Mouse (Mus musculus) liver, embryonic 12.5 days (tissue): ENCODE data around the gene 2510009E07Rik. TPM values are rescaled to one million over a fixed set of nuclear protein-coding genes. Genes with fewer than 3 reads are reported as not detected.

Experiments used
- ATAC-seq: fragments of 200-750 bp; cut with Nextera tagmentation; 2 replicates; pipeline ENCODE4 v1.8.0; 2017; ENCODE audit warnings: moderate number of reproducible peaks, mild to moderate bottlenecking, moderate library complexity
- H3K27ac ChIP-seq: fragments of 300-500 bp; sonication (generic); 2 replicates; pipeline ENCODE4 v1.5.1; 2016; ENCODE audit warnings: mild to moderate bottlenecking
- H3K27me3 ChIP-seq: fragments of 300-500 bp; sonication (generic); replicated peaks from 2 replicates; pipeline ENCODE4 v1.6.1; 2016; ENCODE audit warnings: mild to moderate bottlenecking, moderate library complexity
- H3K36me3 ChIP-seq: fragments of 300-500 bp; sonication (generic); 2 replicates; pipeline ENCODE4 v1.6.1; 2016; ENCODE audit warnings: mild to moderate bottlenecking, moderate library complexity
- H3K4me1 ChIP-seq: fragments of 300-500 bp; sonication (generic); 2 replicates; pipeline ENCODE4 v1.6.1; 2016
- H3K4me2 ChIP-seq: fragments of 300-500 bp; sonication (generic); 2 replicates; pipeline ENCODE4 v1.6.1; 2016; ENCODE audit warnings: mild to moderate bottlenecking, moderate library complexity
- H3K4me3 ChIP-seq: fragments of 300-500 bp; sonication (generic); 2 replicates; pipeline ENCODE4 v1.5.1; 2016; ENCODE audit warnings: mild to moderate bottlenecking, moderate library complexity
- H3K9ac ChIP-seq: fragments of 300-500 bp; sonication (generic); 2 replicates; pipeline ENCODE4 v1.6.1; 2016; ENCODE audit warnings: mild to moderate bottlenecking, moderate library complexity
- H3K9me3 ChIP-seq: fragments of 300-500 bp; sonication (generic); replicated peaks from 2 replicates; pipeline ENCODE4 v1.6.1; 2016; ENCODE audit warnings: mild to moderate bottlenecking, moderate library complexity
- WGBS: fragments of 180-500 bp; shearing (Covaris S2); methylation state at CpG from one replicate; pipeline ENCODE4 v1.1.7; 2016; ENCODE audit not compliant: insufficient replicate concordance; 5-methylcytosine and 5-hydroxymethylcytosine counted together
- polyA plus RNA-seq: library from polyadenylated mRNA; unstranded; fragments of >200 nt; fragmentation: Nextera tagmentation; extraction: Ambion mirVana; gene quantifications from 2 replicates; pipeline ENCODE4 v1.2.1, GENCODE M21; 2016

2510009E07Rik gene
- 3.9 and 4.2 TPM in 2 replicates for polyA plus RNA-seq

DNA sequence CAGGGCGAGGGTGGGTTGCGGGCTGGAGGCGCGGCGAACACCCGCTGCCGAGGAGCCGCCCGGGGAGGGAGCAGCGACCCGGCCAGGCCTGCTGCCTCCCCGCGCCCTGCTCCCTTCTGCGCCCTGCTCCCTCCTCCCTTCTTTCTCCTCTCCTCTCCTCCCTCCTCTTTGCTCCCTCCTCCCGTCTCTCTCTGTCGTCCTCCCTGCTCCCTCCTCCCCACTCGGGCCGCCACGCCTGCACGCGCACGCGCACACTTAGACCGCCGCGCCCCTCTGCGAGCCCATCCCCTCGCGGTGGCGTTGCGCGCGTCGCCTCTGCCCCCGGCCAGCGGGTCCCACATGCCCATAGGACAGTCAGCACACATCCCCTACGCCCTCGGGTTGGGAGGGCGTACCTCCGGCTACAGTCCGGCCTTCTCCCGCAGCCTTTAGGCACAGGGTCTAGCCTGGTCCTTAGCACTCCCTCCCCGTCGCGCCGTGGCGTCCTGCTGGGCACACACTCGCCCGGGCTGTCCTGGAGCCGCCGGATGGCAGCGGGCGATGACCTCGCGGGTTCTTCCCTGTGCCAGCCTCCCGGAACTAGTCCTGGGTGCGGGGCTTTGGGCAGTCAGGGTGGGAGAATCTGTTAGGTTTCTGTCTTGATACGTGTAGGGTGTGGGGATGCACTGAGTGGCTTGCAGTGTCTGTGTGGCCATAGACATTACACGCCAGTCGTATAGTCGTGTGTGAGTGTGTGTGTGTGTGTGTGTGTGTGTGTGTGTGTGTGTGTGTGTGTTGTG lies at the start of gene 2510009E07Rik:
Gene 2510009E07Rik (minus strand): TSS at position 203 of the 779 bp plus-strand sequence.
- WGBS: under 1% methylated on average over 61 of the region's 61 CpGs
- H3K4me2 ChIP-seq: peak within 1 kb of the TSS; percentile 77
- peak within 1 kb of the TSS; percentile 58 for H3K9ac ChIP-seq
- ATAC-seq: peak; percentile 71
- peak within 1 kb of the TSS; percentile 61 for H3K4me3 ChIP-seq
- no peaks in the 10 kb centered on the region for H3K9me3 ChIP-seq
- H3K27me3 ChIP-seq: peaks cover 52% of the 10 kb centered on the region
- H3K27ac ChIP-seq: peak within 1 kb of the TSS; percentile 42; the same call in 1 of the 2 replicates
- H3K4me1 ChIP-seq: peaks cover 14% of the 10 kb centered on the region
- H3K36me3 ChIP-seq: no peaks in the 10 kb centered on the region

DNA sequence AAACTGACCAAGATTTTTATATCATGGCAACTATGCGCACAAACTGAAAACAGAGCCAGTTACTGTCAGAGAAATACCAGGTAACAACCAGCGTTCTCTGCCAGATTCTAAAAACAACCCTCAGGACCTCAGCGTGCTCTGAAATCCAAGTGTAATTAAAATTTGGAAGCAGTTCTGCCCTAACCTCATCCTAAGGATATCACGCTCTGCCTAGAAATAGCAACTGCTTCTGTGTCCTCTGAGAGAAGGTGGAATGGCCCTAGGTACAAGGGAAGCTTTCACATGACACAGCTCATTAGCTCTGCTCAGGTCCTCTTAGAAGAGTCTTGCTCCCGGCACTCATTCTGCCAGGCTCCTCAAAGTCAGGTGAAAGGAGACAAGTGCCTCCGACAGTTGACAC lies 48.9 kb upstream of the 2510009E07Rik start:
- Histone ChIP-seq H3K9ac (no peak overlapping the region), H3K4me2 (no peak overlapping the region), H3K9me3 (no peaks in the 10 kb centered on the region), H3K4me1 (peaks cover 16% of the 10 kb centered on the region), H3K27me3 (no peaks in the 10 kb centered on the region), H3K36me3 (no peaks in the 10 kb centered on the region), H3K4me3 (no peak overlapping the region), H3K27ac (no peak overlapping the region)
- no peak for ATAC-seq
- 79% methylated on average over 6 of the region's 6 CpGs for WGBS

DNA sequence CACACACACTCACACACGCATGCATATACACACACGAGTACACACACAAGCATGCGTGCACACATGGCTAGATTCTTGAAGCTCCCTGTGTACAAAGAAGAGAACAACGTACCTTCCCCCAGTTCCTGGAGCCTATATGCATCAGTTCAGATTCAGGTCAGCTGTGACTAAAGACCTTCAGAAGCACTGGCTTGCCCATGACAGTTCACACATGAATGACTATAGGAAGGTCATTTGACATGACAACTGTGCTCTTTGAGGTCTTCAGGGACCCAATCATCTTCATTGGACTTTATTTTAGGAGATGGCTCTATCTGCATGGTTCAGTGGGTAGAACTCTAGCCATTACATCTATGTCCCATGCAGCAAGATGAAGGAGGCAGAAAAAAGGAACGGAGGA lies 48.4 kb upstream of the 2510009E07Rik start:
- no peak for ATAC-seq
- no peak overlapping the region for H3K9ac ChIP-seq
- H3K4me3 ChIP-seq: no peak overlapping the region
- H3K27ac ChIP-seq: no peak overlapping the region
- H3K27me3 ChIP-seq: no peaks in the 10 kb centered on the region
- peaks cover 16% of the 10 kb centered on the region for H3K4me1 ChIP-seq
- H3K4me2 ChIP-seq: no peak overlapping the region
- no peaks in the 10 kb centered on the region for H3K9me3 ChIP-seq
- WGBS: 79% methylated on average over 5 of the region's 5 CpGs
- no peaks in the 10 kb centered on the region for H3K36me3 ChIP-seq

DNA sequence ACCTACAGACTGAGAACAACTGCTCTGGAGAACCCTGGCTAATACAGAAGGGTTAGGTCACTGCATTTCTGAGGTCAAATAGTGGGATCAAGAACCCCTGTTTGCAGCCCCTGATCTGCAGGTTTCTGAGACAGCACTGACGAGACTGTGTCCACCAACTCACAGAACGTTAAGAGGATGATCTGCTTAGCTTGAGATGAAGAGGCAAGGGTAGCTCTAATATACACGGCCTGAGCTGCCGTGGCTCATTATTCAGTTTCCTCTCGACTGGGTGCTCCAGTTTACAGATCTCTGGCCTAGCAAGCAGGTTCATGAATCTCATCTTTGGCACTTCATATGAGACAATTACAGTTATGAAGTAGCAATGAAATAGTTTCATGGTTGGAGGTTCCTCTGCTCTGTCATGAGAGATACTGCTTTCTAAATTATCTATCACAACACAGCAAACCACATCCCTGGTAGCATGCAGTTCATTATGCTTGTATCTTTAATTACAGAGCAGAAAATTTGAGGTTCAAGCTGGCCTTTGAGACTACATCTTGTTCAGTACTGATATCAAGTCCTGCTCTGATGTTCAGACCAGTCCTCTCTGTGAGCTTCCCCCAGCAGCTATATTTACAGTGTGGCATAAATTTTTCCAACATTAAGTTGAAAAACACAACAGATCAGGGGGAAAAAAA lies 47.9 kb upstream of the 2510009E07Rik start:
- Histone ChIP-seq H3K9me3 (no peaks in the 10 kb centered on the region), H3K4me3 (no peak overlapping the region), H3K4me1 (peaks cover 16% of the 10 kb centered on the region), H3K27me3 (no peaks in the 10 kb centered on the region), H3K36me3 (no peaks in the 10 kb centered on the region), H3K4me2 (no peak overlapping the region), H3K9ac (no peak overlapping the region), H3K27ac (no peak overlapping the region)
- 55% methylated on average over 5 of the region's 5 CpGs for WGBS
- ATAC-seq: peak; percentile 71

DNA sequence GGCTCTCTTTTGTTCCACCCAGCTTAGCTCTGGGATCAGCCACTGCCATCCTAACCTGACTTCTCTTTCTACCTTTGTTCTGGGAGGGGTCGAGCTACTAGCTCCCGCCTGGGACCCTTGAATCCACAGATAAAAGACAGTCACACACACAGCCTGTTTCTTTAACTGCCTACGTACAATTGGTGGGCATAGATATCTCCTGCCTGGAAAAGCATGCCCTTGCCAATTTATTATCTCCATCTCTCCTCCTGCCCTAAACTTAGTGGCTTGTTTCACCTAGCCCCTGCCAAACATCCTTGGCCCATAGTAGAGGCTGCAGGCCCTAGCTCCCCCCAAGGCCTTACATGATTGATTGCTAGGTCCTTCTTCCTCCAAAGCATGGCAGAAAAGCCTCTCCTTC lies 47.1 kb upstream of the 2510009E07Rik start:
- Histone ChIP-seq H3K27ac (0 out of 2 replicates have a peak overlapping the region, but pooled peaks have one; percentile 10), H3K27me3 (no peaks in the 10 kb centered on the region), H3K36me3 (no peaks in the 10 kb centered on the region), H3K4me1 (peaks cover 16% of the 10 kb centered on the region), H3K9ac (no peak overlapping the region), H3K4me3 (no peak overlapping the region), H3K9me3 (no peaks in the 10 kb centered on the region), H3K4me2 (no peak overlapping the region)
- peak; percentile 46; the same call in 1 of the 2 replicates for ATAC-seq
- 39% methylated on average over 3 of the region's 3 CpGs for WGBS

DNA sequence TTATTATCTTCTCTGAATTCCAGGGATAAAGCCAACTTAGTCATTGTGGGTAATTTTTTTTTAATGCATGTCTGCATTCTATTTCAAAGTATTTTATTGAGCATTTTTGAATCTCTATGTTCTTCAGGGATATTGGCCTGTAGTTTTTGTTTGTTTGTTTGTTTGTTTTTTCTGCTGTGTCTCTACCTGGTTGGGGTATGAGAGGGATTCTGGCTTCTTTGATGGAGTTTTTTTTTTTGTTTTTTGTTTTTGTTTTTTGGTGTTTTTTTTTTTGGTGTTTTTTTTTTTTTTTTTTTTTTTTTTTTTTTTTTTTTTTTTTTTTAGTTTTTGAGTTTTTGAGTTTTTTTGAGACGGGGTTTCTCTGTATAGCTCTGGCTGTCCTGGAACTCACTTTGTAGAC lies 41.2 kb upstream of the 2510009E07Rik start:
- H3K36me3 ChIP-seq: no peaks in the 10 kb centered on the region
- H3K9ac ChIP-seq: no peak overlapping the region
- no peak for ATAC-seq
- 67% methylated on average over 1 of the region's 1 CpGs for WGBS
- peaks cover 5% of the 10 kb centered on the region; the same call in 1 of the 2 replicates for H3K27me3 ChIP-seq
- H3K4me1 ChIP-seq: no peaks in the 10 kb centered on the region
- H3K27ac ChIP-seq: no peak overlapping the region
- no peaks in the 10 kb centered on the region for H3K9me3 ChIP-seq
- no peak overlapping the region for H3K4me2 ChIP-seq
- no peak overlapping the region for H3K4me3 ChIP-seq

DNA sequence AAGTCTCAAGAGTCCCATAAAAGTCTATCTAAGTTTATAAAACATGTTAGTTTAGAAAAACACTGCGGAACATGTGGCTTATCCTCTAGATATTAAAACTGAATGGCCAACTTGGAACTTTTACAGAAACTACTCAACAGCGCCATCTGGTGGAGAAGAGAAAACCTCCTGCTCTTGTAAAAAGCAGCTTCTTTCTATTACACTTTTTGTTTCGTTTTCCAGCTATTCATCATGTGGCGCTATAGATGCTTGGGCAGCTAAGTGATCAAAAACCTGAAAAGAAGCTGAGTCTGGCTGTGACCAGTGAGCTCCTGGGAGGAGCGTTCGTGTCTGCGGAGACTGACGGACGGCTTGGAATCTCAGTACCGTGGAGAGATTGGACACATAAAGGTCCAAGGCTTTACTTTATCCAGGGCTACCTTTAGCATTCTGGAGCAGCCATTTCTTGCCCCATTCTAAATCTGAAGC lies 33.5 kb upstream of the 2510009E07Rik start:
- no peak for ATAC-seq
- Histone ChIP-seq H3K9me3 (no peaks in the 10 kb centered on the region), H3K9ac (no peak overlapping the region), H3K27me3 (peaks cover 5% of the 10 kb centered on the region; the same call in 1 of the 2 replicates), H3K4me2 (peak overlapping the region; percentile 46), H3K4me3 (peak overlapping the region; percentile 32; the same call in 1 of the 2 replicates), H3K36me3 (no peaks in the 10 kb centered on the region), H3K4me1 (no peaks in the 10 kb centered on the region), H3K27ac (no peak overlapping the region)
- 39% methylated on average over 10 of the region's 10 CpGs for WGBS

DNA sequence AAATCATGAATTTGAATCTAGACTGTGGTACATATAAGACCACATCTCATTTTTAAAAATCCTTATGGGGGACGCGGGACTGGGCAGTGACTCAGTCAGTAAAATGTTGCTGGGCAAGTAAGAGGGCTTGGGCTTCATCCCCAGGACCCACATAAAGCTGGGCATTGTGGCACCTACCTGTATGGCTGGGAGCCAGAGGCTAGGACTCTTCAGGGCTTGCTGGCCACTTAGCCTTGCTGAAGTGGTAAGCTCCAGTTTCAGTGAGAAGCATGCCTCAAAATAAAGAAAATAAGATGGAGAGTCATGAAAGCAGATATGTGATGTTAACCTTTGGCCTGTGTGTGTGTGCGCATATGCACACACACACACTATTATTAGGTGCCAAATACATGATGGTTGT lies 33.0 kb upstream of the 2510009E07Rik start:
- no peak for ATAC-seq
- WGBS: 73% methylated on average over 3 of the region's 3 CpGs
- Histone ChIP-seq H3K4me2 (no peak overlapping the region), H3K9ac (no peak overlapping the region), H3K27ac (no peak overlapping the region), H3K4me1 (no peaks in the 10 kb centered on the region), H3K36me3 (no peaks in the 10 kb centered on the region), H3K27me3 (peaks cover 5% of the 10 kb centered on the region; the same call in 1 of the 2 replicates), H3K4me3 (no peak overlapping the region), H3K9me3 (no peaks in the 10 kb centered on the region)

DNA sequence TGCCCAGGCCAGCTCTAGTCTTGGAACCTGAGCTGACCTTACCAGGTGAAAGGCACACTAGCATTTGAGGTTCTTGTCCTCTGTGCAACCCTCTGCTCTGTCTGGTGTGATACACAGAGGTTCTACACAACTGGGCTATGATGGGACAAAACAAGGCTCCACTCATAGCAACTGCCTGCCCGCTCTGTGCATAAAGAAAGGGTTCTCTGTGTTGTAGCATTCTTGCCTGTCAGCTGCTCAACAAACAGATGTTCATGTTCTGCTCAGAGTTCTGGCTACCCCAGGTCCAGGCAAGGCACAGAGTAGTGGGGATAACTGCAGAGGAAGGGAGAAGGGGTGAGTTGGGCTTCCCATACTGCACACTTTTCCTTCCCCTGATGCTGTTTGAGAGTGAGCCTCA lies 29.8 kb upstream of the 2510009E07Rik start:
- 79% methylated on average over 1 of the region's 1 CpGs for WGBS
- H3K4me1 ChIP-seq: no peaks in the 10 kb centered on the region
- H3K4me3 ChIP-seq: no peak overlapping the region
- no peak overlapping the region for H3K9ac ChIP-seq
- H3K9me3 ChIP-seq: no peaks in the 10 kb centered on the region
- H3K4me2 ChIP-seq: no peak overlapping the region
- H3K27ac ChIP-seq: no peak overlapping the region
- no peak for ATAC-seq
- H3K27me3 ChIP-seq: no peaks in the 10 kb centered on the region
- H3K36me3 ChIP-seq: no peaks in the 10 kb centered on the region

DNA sequence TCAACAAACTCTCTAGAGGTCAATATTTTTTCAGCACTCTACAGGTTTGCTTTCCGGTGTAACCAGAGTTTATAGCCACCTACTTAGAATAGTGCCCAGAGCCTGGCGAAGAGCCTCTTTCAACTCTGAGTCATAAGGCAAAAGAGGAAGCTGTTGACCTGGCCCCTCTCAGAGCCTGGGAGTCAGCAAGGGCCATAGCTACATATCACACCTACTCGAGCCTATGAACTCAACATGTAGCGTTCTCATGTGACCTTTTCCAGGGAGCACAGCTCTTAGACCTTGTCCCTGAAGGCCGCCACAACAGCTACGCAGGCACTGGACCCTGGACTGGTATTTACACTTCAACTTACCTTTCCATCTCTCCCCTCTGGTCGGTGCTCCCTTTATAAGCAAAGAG lies 25.3 kb upstream of the 2510009E07Rik start:
- no peak overlapping the region for H3K27ac ChIP-seq
- WGBS: 58% methylated on average over 7 of the region's 7 CpGs
- no peaks in the 10 kb centered on the region for H3K36me3 ChIP-seq
- H3K4me3 ChIP-seq: no peak overlapping the region
- no peaks in the 10 kb centered on the region for H3K27me3 ChIP-seq
- no peaks in the 10 kb centered on the region for H3K9me3 ChIP-seq
- no peak overlapping the region for H3K9ac ChIP-seq
- no peak for ATAC-seq
- H3K4me2 ChIP-seq: no peak overlapping the region
- no peaks in the 10 kb centered on the region for H3K4me1 ChIP-seq

DNA sequence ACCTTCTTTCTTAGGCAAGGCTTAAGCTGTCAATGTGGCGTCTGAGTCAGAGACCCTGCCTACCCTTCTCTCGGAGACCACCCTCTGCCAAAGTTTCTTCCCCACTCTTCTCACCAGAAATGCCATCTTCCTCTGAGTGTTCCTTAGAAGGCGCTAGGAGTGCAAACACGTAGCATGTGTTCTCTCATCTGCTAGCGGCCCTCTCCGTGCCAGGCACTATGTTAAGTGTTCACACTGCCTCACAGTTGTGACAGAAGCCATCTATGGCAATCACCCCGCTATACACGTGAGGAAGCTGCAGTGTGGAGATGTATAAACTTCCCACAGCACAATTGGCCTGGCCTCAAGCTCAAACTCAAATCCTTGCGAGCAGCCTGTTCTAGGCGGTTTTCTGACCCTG lies 20.1 kb upstream of the 2510009E07Rik start:
- Histone ChIP-seq H3K27me3 (peaks cover 3% of the 10 kb centered on the region; the same call in 1 of the 2 replicates), H3K4me1 (no peaks in the 10 kb centered on the region), H3K4me3 (no peak overlapping the region), H3K27ac (no peak overlapping the region), H3K9me3 (no peaks in the 10 kb centered on the region), H3K36me3 (no peaks in the 10 kb centered on the region), H3K4me2 (no peak overlapping the region), H3K9ac (no peak overlapping the region)
- WGBS: 67% methylated on average over 10 of the region's 10 CpGs
- ATAC-seq: no peak

DNA sequence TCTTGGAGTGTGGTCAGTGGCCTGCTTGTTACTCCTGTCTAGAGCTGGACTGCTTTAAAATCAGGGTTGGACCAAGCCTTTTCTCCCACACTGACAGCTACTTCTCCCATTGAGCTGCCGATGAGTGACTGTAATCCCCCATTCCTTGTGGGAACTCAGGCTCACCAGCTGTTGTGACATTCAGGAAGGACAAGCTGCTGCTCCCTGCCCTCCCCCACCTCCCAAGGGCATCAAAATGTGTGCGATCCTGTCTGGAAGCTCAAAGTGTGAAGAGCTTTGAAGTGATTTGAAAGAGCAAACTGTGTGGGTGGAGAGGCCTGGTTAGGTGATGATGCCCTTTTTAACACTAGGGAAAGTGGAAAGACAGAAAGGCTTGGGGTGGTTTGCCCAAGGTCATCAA lies 15.9 kb upstream of the 2510009E07Rik start:
- ATAC-seq: no peak
- peaks cover 3% of the 10 kb centered on the region; the same call in 1 of the 2 replicates for H3K27me3 ChIP-seq
- H3K4me2 ChIP-seq: no peak overlapping the region
- 33% methylated on average over 2 of the region's 2 CpGs for WGBS
- no peak overlapping the region for H3K4me3 ChIP-seq
- H3K9ac ChIP-seq: no peak overlapping the region
- H3K9me3 ChIP-seq: no peaks in the 10 kb centered on the region
- H3K4me1 ChIP-seq: no peaks in the 10 kb centered on the region
- H3K36me3 ChIP-seq: no peaks in the 10 kb centered on the region
- H3K27ac ChIP-seq: no peak overlapping the region
